Mouse (Mus musculus) kidney, postnatal 14 days (tissue): ENCODE measurements around the gene Alx1.

ENCODE experiments used
- DNase-seq: peaks from one replicate; pipeline ENCODE4 v3.0.0; 2022; ENCODE audit warnings: mixed read lengths

Gene Alx1

GRCm38 (mm10) chr10:103029730-103030490 lies at the start of gene Alx1:
Gene Alx1, minus strand, starts transcription at chr10:103030215.
- no peak for DNase-seq

DNA sequence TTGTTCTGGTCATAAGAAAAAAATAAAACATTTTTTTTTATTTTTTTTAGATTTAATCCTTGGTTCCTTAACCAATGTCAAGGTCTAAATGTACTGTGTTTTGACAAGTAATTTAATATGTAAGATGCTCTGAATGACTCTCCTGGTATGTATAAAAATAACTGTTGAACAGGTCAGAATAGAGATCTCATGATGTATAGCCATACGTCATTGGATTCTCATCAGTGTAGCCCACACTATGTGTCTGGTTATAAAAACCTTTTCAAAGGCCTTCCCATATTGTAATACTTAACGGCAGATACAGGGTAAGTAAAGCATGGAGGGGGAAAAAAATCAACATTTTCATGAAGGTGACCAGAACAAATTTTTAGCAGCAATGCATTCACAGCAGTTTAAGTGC lies 19.6 kb upstream of the Alx1 start:
- no peak for DNase-seq

DNA sequence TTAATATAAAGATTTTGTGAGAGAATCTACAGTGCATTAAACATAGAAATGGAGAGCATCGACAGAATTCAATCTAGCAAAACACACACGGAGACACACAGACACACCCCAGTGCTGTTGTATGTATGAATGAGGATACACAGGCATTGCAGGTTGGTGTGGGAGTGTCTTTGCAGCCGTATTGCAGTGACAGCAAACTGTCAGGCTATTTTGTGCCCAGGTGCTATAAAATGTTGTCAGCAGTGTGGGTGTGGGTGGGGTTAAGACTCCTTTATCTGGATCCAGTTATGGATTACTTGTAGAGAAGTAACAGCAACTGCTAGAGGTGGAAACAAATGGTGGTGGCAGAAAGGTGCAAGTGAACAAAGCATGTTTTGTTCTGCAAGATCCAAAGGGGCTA lies 16.6 kb upstream of the Alx1 start:
- DNase-seq: no peak

GRCm38 (mm10) chr10:103045019-103045418 lies 15.0 kb upstream of the Alx1 start:
- no peak for DNase-seq

DNA sequence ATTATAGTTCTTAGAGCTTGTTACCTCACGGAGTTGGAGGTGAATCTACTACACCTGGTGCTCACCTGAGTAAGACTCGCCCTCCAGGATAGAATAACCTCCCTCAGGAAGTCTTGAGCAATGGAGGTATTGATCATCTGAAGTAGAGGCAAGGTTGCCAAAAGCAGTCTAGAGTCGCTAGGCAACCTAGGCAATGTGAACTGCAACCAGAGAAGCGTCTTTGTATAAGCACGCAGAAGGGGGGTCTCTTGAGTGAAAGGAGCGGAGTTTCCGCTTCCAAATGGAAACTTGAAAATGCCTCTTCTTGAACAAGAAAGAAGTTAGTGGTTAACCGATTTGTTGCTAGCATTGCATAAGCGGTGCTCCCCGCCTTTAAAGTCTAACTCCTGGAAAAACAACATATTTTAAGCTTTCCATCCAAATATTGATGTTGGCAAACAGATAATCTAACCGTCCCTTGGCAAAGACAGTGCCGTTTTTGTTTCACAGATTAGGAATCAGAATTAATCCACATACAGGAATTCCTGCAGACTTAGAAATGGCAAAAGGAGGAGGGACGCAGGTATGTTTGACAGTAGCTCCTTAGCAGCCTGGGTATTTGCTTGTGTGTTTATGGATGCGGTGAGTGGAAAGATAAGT lies 5.1 kb upstream of the Alx1 start:
- DNase-seq: no peak

DNA sequence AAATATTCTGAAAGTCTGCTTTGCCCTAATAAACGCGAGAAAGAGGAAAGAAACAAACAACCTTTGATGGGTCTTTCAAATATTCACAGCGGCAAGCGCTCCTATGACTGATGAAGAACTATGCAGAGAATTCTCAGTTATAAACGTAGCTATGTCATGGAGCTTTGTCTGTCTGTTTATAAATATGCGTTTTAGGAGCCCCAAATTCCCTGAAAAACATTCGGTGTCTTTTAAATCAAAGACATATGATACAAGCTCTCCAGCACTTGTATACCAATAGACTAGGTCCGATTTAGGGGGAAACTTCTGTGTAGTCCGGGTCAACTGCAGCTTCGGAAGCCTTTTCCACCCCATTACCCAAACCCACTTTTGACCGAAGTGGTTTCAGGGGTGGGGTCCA lies 916 bp upstream of the Alx1 start:
- no peak for DNase-seq

DNA sequence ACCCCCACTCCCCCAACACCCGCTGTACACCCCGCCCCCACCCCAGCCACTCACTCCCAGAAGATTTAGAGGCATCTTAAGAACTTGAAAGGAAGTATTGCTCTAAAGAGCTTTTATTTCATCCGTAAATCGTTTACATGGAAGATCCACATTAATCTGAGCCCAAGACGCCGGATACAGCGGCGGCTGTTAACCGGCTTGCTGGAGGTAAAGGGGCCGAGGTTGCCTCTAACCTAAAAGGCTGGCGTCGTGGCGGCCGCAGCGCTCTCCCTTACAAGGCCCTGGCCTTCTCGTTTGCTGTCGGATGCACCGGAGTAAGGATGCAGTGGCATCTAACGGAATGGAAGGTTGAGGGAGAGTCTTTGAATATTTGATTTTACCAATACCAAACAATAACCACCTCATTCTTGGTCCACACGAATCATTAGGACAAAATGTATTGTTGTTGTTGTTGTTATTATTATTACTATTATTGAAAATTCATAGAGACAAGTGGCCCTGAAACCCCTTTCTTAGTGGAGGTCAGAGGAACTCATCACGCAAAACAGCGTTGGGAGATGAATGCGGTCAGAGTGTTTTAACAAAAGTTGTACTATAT lies 784 bp downstream of the Alx1 start:
- no peak for DNase-seq

DNA sequence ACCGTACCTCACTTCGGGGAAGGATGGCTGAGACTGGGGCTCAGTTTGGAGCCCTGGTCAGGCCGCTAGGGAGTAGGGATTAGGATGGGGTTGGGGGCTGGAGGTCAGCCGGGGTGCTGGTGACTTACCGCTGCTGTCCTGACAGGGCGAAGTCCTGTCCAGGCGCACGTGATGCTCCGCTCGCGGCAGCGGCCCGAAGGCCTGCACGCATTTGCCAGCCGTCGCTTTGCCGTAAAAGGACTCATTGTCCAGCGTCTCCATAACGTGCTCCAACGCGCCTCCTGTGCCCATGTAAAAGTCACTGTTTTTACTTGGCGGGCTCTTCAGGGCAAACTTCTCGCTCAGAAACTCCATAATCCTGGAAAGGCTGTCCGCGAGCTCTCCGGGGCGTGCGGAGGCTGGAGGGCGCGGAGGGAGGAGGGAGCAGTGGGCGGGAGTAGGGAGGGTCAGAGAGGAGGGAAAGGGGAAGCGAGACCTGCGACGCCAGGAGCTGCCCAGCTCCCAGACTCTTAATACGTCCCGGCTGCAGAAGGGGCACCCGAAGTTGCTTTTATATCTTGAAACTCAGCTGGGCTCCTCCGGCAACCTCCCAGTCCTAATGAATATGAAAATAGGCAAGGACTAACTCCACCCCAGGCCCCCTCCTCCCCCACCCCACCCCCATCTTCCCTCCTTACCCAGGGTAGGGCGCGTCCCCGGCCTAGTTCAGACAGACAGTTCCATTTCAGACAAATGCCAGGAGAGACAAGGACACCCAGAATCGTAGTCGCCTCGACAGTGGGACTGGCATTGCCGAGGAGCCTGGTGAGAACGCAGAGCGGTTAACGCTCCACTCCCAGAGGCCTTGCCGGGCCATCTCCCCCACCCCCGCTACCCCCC lies 1.5 kb downstream of the Alx1 start:
- peak; percentile 69 for DNase-seq

DNA sequence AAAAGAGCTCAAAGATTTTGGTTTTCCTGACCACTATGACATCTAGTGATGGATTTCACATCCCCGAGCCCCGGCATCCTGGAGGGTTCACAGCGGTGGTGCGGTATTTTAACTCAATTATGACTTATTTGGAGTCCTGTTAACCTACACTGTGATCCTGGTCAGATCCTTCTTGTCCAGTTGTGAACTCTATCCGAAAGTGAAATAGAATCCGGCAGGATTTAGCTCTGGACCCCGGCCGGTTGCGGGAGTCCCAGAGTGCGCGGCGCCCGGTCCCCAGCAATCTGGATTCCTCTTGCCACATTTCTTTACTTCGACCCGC lies 2.1 kb downstream of the Alx1 start:
- DNase-seq: no peak

GRCm38 (mm10) chr10:103027226-103027930 lies 2.6 kb downstream of the Alx1 start:
- DNase-seq: peak; percentile 22

- no peak for DNase-seq
Measured at GRCm38 (mm10) chr10:103026636-103027225, 3.3 kb downstream of the Alx1 start.

GRCm38 (mm10) chr10:103002556-103002955 lies 27.5 kb downstream of the Alx1 start:
- peak; percentile 29 for DNase-seq

DNA sequence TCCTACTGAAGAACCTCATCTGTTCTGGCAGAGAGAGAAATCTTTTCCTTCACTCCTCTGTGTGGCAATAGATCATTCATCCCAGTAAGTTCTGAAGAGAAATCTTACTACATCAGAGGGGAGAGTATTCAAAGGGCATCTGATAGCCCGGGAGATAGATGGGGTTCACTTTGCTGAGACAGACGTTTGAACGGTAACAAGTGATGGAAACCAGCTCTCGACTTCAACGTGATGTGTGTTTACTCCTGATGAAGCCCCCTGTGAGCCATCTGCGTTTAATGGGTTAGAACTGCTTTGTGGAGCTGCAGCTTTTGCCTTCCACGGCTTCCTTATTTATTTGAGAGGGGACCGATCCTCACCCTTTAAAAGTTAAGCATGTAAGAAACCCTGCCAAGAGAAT lies 29.1 kb downstream of the Alx1 start:
- peak; percentile 61 for DNase-seq

DNA sequence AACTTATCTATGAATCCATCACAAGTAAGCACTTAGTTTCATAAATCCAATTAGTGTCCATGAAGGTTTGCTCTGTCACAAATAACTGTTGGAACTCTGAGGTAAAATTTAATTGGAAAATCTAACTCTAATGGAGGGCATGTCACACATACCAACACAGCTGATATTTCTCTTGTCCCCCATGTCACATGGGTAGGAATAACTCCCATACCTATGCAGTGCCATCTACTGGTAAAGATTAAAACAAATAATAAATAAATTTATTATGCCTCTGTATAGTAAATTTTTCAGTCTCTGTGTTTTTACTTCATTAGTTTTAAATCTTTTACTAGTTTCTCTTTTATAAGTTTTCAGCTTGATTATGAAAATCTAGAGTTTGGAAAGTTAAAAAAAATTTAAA lies 30.4 kb downstream of the Alx1 start:
- DNase-seq: no peak

DNA sequence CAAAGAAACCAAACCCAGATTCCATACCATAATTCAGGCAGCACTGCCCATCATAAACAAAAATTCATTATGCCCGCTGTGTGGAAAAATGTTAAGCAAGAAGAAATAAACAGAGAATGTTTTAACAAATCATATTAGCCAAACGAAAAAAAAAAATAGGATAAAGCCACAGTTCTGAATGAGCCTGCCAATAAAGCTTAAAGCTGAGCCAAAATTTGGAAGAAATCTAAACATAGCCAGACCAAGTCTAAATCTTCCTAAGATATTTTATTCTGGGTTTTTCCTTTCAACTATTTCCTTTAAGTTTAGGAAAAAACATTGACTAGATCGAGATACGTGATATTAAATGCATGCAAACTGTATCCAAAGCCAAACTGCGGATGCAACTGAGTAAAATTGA lies 54.9 kb downstream of the Alx1 start:
- no peak for DNase-seq

GRCm38 (mm10) chr10:102959602-102960001 lies 70.4 kb downstream of the Alx1 start:
- DNase-seq: no peak
